Mouse (Mus musculus): ENCODE measurements around the gene Cntnap2.

The Cntnap2 gene

DNA sequence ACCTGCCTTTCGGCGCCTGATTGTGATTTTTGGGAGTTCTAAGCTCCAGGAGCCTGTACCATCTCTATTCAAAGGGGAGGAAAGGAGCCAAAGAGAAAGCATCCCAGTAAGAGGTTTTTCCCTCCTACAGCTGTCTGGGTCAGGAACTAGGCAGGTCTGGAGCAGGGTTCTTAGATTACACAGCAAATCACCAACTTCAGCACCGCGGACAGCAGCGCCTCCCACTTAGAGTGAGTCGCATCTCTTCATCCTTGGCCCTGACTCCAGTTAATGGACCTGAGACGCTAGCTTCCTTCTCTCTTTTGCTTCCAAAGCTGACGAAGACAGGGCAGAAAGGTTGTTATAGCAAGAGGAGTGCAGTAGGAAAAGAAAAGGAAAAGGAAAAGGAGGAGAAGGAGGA is at the start of gene Cntnap2:
Cntnap2 (plus strand) TSS at position 267 of the 400 bp plus-strand sequence.
- DNase-seq (ENCODE audit: low spot score in 2 of 2), result no peak

DNA sequence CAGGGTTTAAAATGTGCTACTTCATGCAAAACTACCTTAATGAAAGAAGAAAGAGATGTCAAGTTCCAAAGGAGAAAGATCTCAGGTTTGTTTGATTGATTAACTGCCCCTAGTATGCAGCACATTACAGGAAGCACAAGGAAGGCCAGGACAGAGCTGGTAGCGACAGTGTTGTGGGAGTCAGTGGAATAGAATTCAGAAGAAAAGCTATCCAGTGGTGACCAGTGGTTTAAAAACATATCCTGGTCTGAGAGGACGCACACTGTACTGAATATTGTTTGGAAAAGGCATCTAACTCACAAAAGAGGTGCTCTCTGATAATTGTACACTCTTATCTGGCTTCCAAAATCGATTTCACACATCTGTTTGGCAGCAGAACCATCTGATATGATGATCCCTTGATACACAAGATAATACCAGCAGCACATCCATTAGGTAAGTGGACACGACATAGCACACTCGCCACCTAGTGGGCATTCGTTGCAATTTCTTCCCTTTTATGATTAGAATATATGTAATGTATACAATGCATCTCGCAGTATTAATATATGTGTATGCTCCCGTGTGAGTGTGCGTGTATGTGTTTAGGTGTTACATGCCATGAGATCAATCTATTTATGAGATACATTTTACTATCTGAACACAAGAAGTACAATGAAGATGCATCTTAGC is 33.0 kb upstream of the Cntnap2 start:
- no peak for DNase-seq (ENCODE audit: low spot score in 2 of 2)

GRCm38 (mm10) chr6:45039454-45039853 is 19.7 kb upstream of the Cntnap2 start:
- DNase-seq (ENCODE audit: low spot score in 2 of 2), result no peak

DNA sequence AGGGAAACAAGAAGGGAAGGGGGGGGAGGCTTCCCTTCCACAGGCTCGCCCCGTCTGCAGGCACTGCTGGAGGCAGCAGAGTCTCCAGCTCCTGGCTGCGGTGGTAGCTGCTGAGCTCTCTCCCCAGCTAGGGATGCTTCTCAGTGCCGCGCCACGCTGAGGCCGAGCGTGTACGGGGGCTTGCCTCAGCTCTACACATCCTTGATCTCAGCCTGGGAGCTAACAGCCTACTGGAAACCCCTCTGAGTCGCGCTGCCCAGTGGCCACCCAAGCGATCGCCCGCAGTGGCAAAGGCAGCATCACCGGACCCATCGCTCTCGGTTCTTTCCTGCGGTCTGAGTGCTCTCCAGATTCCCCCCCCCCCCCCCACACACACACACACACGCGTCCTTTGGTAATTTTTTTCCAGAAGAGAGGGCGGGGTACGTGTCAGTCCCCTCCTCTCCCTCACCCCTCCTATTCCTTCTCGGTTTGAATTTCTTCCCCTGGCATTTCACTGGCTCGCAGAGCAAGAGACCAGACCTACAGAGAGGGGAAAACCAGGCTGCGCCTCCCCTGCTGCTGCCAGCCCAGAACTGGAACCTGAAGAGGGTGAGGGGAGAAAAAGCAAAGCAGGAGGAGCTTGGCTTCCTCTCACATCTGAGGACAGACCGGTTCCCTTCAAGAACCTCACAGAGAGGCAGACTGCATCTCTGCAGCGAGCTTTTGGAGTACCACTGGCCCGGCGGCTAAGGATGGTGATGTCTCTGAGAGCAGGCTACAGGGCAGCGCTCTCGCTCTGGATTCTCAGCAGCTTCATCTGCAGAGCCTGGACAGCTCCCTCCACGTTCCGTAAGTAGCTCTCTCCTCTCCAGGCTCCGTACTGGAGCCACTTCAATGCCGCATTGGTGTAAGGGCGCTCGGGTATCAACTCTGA is 657 bp downstream of the Cntnap2 start:
- no peak for DNase-seq (ENCODE audit: low spot score in 2 of 2)

GRCm38 (mm10) chr6:45062214-45062997 is 3.2 kb downstream of the Cntnap2 start:
- DNase-seq (ENCODE audit: low spot score in 2 of 2), result no peak

- no peak for DNase-seq (ENCODE audit: low spot score in 2 of 2)
These were observed 29.1 kb downstream of the Cntnap2 start for GRCm38 (mm10) chr6:45088304-45088703.

DNA sequence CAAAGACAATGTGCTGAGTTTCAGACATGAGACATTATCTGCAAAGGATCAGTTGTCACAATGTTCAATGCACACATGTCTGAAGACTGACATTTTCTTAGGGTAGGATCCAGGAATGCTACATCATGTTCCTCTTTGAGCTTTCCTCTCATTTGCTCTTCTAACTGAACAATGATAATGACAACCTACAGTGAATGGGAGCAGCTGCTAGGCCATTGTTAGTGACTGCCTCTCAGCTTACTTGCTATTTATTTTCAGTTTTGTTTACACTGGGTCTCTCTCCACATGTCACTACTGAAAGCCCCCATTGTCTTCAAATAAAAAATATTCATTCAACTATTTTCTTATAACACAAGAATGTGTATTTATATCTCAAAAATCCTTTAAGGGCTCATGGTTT is 54.5 kb downstream of the Cntnap2 start:
- DNase-seq (ENCODE audit: low spot score in 2 of 2), result no peak

DNA sequence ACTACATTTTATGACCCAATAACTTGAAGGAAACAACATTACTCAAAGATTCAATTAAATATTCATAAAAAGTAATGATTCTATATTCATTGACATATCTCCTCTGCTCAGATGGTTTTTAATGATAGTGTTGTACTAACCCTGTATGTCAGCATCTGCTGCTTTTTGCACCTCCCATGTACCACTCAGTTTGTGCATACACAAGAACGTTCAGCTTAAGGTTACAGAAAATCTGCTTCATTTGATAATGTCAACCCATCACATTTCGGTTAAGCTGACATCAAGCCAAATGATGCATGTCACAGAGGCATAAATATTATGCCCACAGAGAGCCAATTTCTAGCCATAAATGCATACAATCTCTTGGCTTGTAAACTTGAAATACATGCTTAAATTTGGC is 85.7 kb downstream of the Cntnap2 start:
- no peak for DNase-seq (ENCODE audit: low spot score in 2 of 2)

GRCm38 (mm10) chr6:45205039-45205438 is 145.9 kb downstream of the Cntnap2 start:
- DNase-seq (ENCODE audit: low spot score in 2 of 2), result no peak

DNA sequence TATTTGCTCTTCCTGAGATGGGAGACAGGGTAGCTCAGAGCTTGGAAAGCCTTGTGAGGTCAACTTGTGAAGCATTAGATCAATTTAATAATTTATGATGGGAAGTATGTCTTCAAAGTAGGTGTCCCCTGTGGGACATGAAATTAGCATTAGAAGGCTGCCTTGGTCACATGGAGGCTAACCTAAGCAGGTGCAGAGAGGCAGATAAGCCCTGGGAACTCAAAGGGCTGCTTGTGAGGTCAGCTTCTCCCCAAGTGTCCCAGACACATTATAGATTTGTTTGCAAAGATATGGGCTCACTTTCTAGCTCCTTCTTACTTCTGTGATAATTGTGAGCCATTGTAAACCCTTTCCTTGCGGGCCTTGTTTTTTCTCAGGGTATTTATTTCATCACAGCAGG is 155.2 kb downstream of the Cntnap2 start:
- no peak for DNase-seq (ENCODE audit: low spot score in 2 of 2)

DNA sequence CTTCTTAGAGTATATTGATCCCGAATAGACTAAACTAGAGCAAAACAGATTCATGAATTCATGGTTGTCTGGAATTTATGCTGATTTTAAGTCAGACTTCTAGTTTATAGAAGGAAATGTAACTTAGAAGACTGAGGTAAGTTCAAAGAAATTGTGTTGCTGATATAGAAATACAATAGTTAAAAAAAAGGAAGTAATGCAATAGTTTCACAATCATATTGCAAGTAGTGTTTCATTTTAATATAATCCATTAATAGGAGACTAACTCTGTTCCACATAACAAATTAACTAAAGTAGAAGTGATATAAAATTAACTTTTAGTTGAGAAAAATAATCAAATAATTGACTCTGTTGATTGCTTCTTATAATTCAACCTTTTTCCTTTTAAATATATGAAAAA is 169.8 kb downstream of the Cntnap2 start:
- DNase-seq (ENCODE audit: low spot score in 2 of 2), result no peak

GRCm38 (mm10) chr6:45232571-45232970 is 173.4 kb downstream of the Cntnap2 start:
- DNase-seq (ENCODE audit: low spot score in 2 of 2), result no peak

- no peak for DNase-seq (ENCODE audit: low spot score in 2 of 2)
These were observed 177.4 kb downstream of the Cntnap2 start for GRCm38 (mm10) chr6:45236531-45236930.

GRCm38 (mm10) chr6:45238117-45238516 is 179.0 kb downstream of the Cntnap2 start:
- no peak for DNase-seq (ENCODE audit: low spot score in 2 of 2)

DNA sequence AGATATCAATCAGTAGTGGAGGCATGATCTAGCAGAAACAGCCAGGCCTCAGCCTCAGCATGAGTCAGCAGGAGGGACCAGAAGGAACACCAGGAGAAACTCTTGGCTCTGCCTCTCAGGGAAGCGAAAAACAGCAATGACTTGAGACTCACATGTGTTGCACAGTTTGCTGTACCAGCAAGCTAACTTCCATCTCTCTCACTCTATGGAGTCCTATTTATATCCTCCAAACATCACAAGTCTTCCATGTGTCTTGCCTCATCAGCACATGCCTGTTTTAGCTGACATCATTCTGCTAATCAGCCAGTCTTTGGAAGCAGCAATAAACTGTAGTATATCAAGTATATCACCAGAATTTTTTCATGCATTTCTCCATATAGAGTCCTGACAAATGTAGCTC is 182.1 kb downstream of the Cntnap2 start:
- DNase-seq (ENCODE audit: low spot score in 2 of 2), result no peak

DNA sequence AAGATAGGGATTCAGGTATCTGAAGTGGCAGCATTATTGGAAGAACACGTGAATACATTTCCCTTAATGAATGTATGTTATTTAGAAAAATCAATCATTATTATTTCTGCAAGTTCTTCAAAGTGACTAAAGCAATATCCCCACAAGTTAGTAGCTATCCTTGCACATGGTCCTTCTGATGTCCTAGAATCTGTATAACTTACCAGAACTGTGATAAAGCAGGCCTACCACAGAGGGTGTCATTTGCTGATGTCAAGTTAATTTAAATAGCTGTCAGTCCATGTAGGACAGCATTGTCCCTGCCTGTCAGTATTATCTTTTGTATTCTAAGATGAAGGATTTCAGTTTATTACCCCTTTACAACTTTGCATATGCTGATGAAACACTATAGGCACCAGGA is 185.5 kb downstream of the Cntnap2 start:
- no peak for DNase-seq (ENCODE audit: low spot score in 2 of 2)

GRCm38 (mm10) chr6:45258047-45258446 is 198.9 kb downstream of the Cntnap2 start:
- no peak for DNase-seq (ENCODE audit: low spot score in 2 of 2)

DNA sequence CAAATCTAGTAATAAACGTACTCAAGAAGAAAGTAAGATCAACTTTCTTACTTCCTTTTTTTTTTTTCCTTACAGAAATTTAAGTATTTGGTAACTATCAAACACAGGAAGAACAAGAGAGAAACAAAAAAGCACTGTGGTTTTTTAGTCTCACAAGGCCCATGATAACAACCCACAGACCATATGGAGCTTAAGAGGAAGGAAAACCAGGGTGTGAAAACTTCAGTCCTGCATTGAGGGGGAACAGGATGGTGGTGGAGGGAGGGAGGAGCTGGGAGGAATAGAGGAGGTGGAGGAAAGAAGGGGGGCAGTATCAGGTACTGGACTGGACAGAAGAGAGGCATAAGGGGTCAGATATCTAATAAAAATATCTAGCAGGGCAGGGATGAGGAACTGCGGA is 212.4 kb downstream of the Cntnap2 start:
- no peak for DNase-seq (ENCODE audit: low spot score in 2 of 2)

DNA sequence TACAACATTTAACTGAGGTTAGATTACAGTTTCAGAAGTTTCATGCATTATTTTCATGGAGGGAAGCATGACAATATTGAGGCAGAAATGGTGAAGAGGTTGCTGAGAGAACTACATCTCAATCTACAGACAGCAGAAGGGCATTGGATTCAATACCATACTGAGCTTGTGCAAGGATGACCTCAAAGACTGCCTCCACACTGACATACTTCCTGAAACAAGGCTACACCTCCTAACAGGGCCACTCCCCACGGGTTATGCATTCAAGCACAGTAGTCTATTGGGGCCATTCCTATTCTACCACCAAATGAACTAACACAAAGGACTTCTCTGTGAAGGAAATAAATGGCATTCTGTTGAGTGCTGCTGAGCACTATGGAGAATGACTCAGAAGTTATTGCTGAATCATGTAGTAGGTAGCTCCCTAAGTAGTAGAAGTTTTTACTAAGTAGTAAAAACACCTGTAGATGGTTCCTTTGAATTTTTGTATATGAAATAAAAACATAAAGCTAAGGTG is 214.2 kb downstream of the Cntnap2 start:
- no peak for DNase-seq (ENCODE audit: low spot score in 2 of 2)

DNA sequence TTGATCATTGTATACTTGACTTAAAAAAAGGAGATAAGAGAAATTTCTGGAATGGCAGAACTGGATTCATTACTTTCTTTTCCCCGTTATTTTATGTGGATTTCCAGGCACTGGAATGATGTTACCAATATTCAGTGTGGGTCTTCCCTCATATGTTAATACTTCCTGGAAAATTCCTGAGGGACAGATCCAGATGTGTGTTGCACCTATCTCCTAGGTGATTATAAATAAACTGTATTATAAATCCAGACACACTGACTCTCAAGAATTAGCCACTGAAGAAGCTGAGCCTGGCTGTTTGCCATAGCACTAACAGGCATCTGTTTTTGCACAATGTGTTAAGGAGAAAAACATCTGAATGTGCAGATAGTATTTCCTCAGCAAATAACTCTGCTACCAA is 231.0 kb downstream of the Cntnap2 start:
- DNase-seq (ENCODE audit: low spot score in 2 of 2), result no peak

GRCm38 (mm10) chr6:45317455-45317854 is 258.3 kb downstream of the Cntnap2 start:
- no peak for DNase-seq (ENCODE audit: low spot score in 2 of 2)

GRCm38 (mm10) chr6:45323505-45323904 is 264.3 kb downstream of the Cntnap2 start:
- peak in 1 of 2 experiments; percentile 32 for DNase-seq (ENCODE audit: low spot score in 2 of 2)
